Comparison of ENCODE assay signal across 8 mouse cellular contexts in genomic region chr17:56445397-56445796, GRCm38 (mm10). TPM values are rescaled to one million over a fixed set of nuclear protein-coding genes. Genes with fewer than 3 reads are reported as not detected.
DNase-seq lines count a peak whose midpoint lies in the region; ATAC-seq and TF ChIP-seq lines count a peak whose summit lies in the region.

No protein-coding gene starts in this region.

- no peaks in the 10 kb centered on the region for H3K79me2 ChIP-seq in CH12.LX (replicated peaks; ENCODE audit: control insufficient read depth, extremely low read depth, insufficient read depth, poor library complexity, severe bottlenecking)

- H3K9ac ChIP-seq in CH12.LX (ENCODE audit: insufficient read depth, low read depth), result no peak overlapping the region
- no peak overlapping the region for H3K9ac ChIP-seq in forebrain, embryonic 16.5 days (replicated peaks; ENCODE audit: low read depth, low read length)
- no peak overlapping the region for H3K9ac ChIP-seq in midbrain, embryonic 13.5 days (replicated peaks)
- no peak overlapping the region for H3K9ac ChIP-seq in intestine, embryonic 15.5 days

- 30% methylated on average over 14 of the region's 14 CpGs for WGBS in forebrain, embryonic 16.5 days
- WGBS in midbrain, embryonic 13.5 days, result 32% methylated on average over 14 of the region's 14 CpGs
- WGBS in intestine, embryonic 15.5 days, result 83% methylated on average over 14 of the region's 14 CpGs

- H3K4me2 ChIP-seq in CH12.LX (ENCODE audit: insufficient read depth, low read depth, poor library complexity, severe bottlenecking), result peak overlapping the region; percentile 7; the same call in 1 of the 2 replicates
- no peak overlapping the region for H3K4me2 ChIP-seq in forebrain, embryonic 16.5 days (ENCODE audit: low read length)
- no peak overlapping the region for H3K4me2 ChIP-seq in midbrain, embryonic 13.5 days (replicated peaks)
- no peak overlapping the region for H3K4me2 ChIP-seq in intestine, embryonic 15.5 days (replicated peaks)

- ATAC-seq in forebrain, embryonic 16.5 days, result no peak
- ATAC-seq in midbrain, embryonic 13.5 days, result peak; percentile 16
- no peak for ATAC-seq in intestine, embryonic 15.5 days

- peaks cover 34 to 55% of the 10 kb centered on the region in 2 experiments for H3K4me1 ChIP-seq in CH12.LX (ENCODE audit: control insufficient read depth in 1 of 2, insufficient read depth in 2 of 2)
- H3K4me1 ChIP-seq in forebrain, embryonic 16.5 days (replicated peaks; ENCODE audit: control insufficient read depth, insufficient read depth, low read length), result peaks cover 32% of the 10 kb centered on the region
- H3K4me1 ChIP-seq in midbrain, embryonic 13.5 days (replicated peaks), result peaks cover 38% of the 10 kb centered on the region
- no peaks in the 10 kb centered on the region for H3K4me1 ChIP-seq in intestine, embryonic 15.5 days (replicated peaks)

- TF ChIP-seq POLR2A in CH12.LX (IDR thresholded peaks at IDR 0.05; ENCODE audit: low read depth, low read length), result no peak

- no peaks in the 10 kb centered on the region for H3K27me3 ChIP-seq in CH12.LX (replicated peaks)
- H3K27me3 ChIP-seq in forebrain, embryonic 16.5 days (replicated peaks; ENCODE audit: control insufficient read depth, insufficient read depth, low read length), result no peaks in the 10 kb centered on the region
- no peaks in the 10 kb centered on the region for H3K27me3 ChIP-seq in midbrain, embryonic 13.5 days
- H3K27me3 ChIP-seq in intestine, embryonic 15.5 days (replicated peaks), result no peaks in the 10 kb centered on the region

- no peak overlapping the region for H3K4me3 ChIP-seq in CH12.LX (replicated peaks in 1 of 3; ENCODE audit: low read depth in 2 of 3, low read length in 2 of 3, poor library complexity in 1 of 3)
- no peak overlapping the region for H3K4me3 ChIP-seq in forebrain, embryonic 16.5 days (replicated peaks; ENCODE audit: low read length)
- H3K4me3 ChIP-seq in midbrain, embryonic 13.5 days (replicated peaks), result no peak overlapping the region
- no peak overlapping the region for H3K4me3 ChIP-seq in intestine, embryonic 15.5 days (replicated peaks)

- DNase-seq in 416B (ENCODE audit: low read depth) (peak; percentile 21), CH12.LX (ENCODE audit: extremely low read depth) (peak; percentile 85)
- DNase-seq in adrenal gland, postnatal 36 days, result no peak
- no peak for DNase-seq in frontal cortex, postnatal 25 days (ENCODE audit: low spot score in 2 of 2)
- DNase-seq in gastrocnemius, postnatal 4 days (ENCODE audit: low spot score in 2 of 2), result no peak

- TF ChIP-seq RAD21 in CH12.LX (IDR thresholded peaks at IDR 0.05; ENCODE audit: low read depth, low read length), result no peak

- H3K9me3 ChIP-seq in CH12.LX (replicated peaks; ENCODE audit: low read length), result no peaks in the 10 kb centered on the region
- no peaks in the 10 kb centered on the region for H3K9me3 ChIP-seq in forebrain, embryonic 16.5 days (ENCODE audit: control insufficient read depth, low read length)
- H3K9me3 ChIP-seq in midbrain, embryonic 13.5 days, result no peaks in the 10 kb centered on the region
- no peaks in the 10 kb centered on the region for H3K9me3 ChIP-seq in intestine, embryonic 15.5 days

- H3K36me3 ChIP-seq in CH12.LX (replicated peaks in 1 of 2; ENCODE audit: control insufficient read depth in 1 of 2, insufficient read depth in 1 of 2, low read length in 1 of 2), result peaks cover 24 to 53% of the 10 kb centered on the region in 2 experiments
- H3K36me3 ChIP-seq in forebrain, embryonic 16.5 days (ENCODE audit: control insufficient read depth, insufficient read depth), result peaks cover 34% of the 10 kb centered on the region
- H3K36me3 ChIP-seq in midbrain, embryonic 13.5 days, result peaks cover 89% of the 10 kb centered on the region
- H3K36me3 ChIP-seq in intestine, embryonic 15.5 days, result peaks cover 33% of the 10 kb centered on the region

- in situ Hi-C loops in CH12.LX (cut with MboI; ENCODE audit: low pct_ligation_motif_present, low pct_unique_long_range_greater_than_20kb, low sequenced_read_pairs), result no loop called here

- no peak for TF ChIP-seq EP300 in CH12.LX (IDR thresholded peaks at IDR 0.05; ENCODE audit: low read length)

- H3K27ac ChIP-seq in CH12.LX (ENCODE audit: insufficient read depth, low read depth), result no peak overlapping the region
- H3K27ac ChIP-seq in forebrain, embryonic 16.5 days (ENCODE audit: low read length), result peak overlapping the region; percentile 46
- H3K27ac ChIP-seq in midbrain, embryonic 13.5 days, result peak overlapping the region; percentile 71
- no peak overlapping the region for H3K27ac ChIP-seq in intestine, embryonic 15.5 days

- TF ChIP-seq CTCF in CH12.LX (conservative IDR thresholded peaks at IDR 0.05 in 1 of 2, IDR thresholded peaks at IDR 0.05 in 1 of 2; ENCODE audit: low read depth in 2 of 2, low read length in 2 of 2), result no peak

- dilution Hi-C loops in CH12.LX (cut with MboI; ENCODE audit: extremely low pct_ligation_motif_present, extremely low pct_unique_long_range_greater_than_20kb, low sequenced_read_pairs), result no loop called here

TF ChIP-seq in CH12.LX, 34 proteins besides CTCF, POLR2A, EP300 and RAD21:
- TF ChIP-seq CHD2 (IDR thresholded peaks at IDR 0.05; ENCODE audit: low read length), result no peak
- no peak for TF ChIP-seq ZC3H11A (IDR thresholded peaks at IDR 0.05; ENCODE audit: low read depth, low read length)
- peak; percentile 97 for TF ChIP-seq ZNF384 (IDR thresholded peaks at IDR 0.05; ENCODE audit: low read depth, low read length)
- peak; percentile 88 for TF ChIP-seq MXI1 (IDR thresholded peaks at IDR 0.05; ENCODE audit: low read depth, low read length)
- no peak for TF ChIP-seq JUND (conservative IDR thresholded peaks at IDR 0.05; ENCODE audit: low read depth, low read length)
- no peak for TF ChIP-seq SIN3A (IDR thresholded peaks at IDR 0.05; ENCODE audit: low read length)
- no peak for TF ChIP-seq UBTF (IDR thresholded peaks at IDR 0.05; ENCODE audit: low read depth, low read length)
- TF ChIP-seq MYC (IDR thresholded peaks at IDR 0.05; ENCODE audit: low read depth, low read length), result no peak
- no peak for TF ChIP-seq NELFE (IDR thresholded peaks at IDR 0.05; ENCODE audit: low read depth, low read length)
- TF ChIP-seq POLR2AphosphoS2 (IDR thresholded peaks at IDR 0.05; ENCODE audit: low read depth, low read length), result no peak

RNA-seq across cellular contexts. Expression of gene Ptprs, which starts 30.9 kb away (rescaled TPM):
- total RNA-seq in CH12.LX (2012; rRNA removed) (31.6 and 41.1 TPM in 2 replicates), CH12.LX (2014; rRNA removed) (10.4 and 11.3 TPM in 2 replicates)
- 20.7 and 27.0 TPM in 2 replicates for polyA plus RNA-seq in CH12.LX (2012; ENCODE audit: insufficient read length, low read depth)
- 359 and 391 TPM in 2 replicates for polyA plus RNA-seq in forebrain, embryonic 16.5 days (2015; fragmentation: Nextera tagmentation; extraction: Ambion mirVana)
- polyA plus RNA-seq in midbrain, embryonic 13.5 days (2015; fragmentation: Nextera tagmentation; extraction: Ambion mirVana), result 278 and 317 TPM in 2 replicates
- total RNA-seq in adrenal gland, postnatal 36 days (2021), result 100 to 1,000 TPM; 157 to 172 TPM
- 56.3 and 56.8 TPM in 2 replicates for polyA plus RNA-seq in intestine, embryonic 15.5 days (2015; fragmentation: Nextera tagmentation; extraction: Ambion mirVana)
- total RNA-seq in gastrocnemius, postnatal 4 days (2021), result 100 to 1,000 TPM; 115 TPM

Comparison
In these comparisons a context has a peak if more than half of its experiments do, and no peak if none do; other contexts are left out.
1. DNase-seq: peak in 416B (single experiment) and CH12.LX (single experiment); none in adrenal gland, postnatal 36 days (0 of 2), frontal cortex, postnatal 25 days (0 of 2) and gastrocnemius, postnatal 4 days (0 of 2).
2. H3K27ac ChIP-seq: peak in forebrain, embryonic 16.5 days (single experiment) and midbrain, embryonic 13.5 days (single experiment); none in CH12.LX (single experiment) and intestine, embryonic 15.5 days (single experiment).